Mouse (Mus musculus) myocyte (in vitro differentiated cells): ENCODE data around the gene Abcf2. TPM values are rescaled to one million over a fixed set of nuclear protein-coding genes. Genes with fewer than 3 reads are reported as not detected.

Source experiments
- H3K27me3 ChIP-seq: one replicate; pipeline ENCODE4 v1.6.1; 2011; ENCODE audit not compliant: control insufficient read depth, insufficient read depth, insufficient read length
- H3K36me3 ChIP-seq: one replicate; pipeline ENCODE4 v1.6.1; 2011; ENCODE audit not compliant: control insufficient read depth, insufficient read depth
- H3K4me2 ChIP-seq: one replicate; pipeline ENCODE4 v1.6.1; 2011; ENCODE audit warnings: low read depth, control low read depth
- H3K4me3 ChIP-seq: one replicate; pipeline ENCODE4 v1.5.1; 2011; ENCODE audit warnings: mild to moderate bottlenecking, control low read depth, moderate library complexity
- H3K79me2 ChIP-seq: one replicate; pipeline ENCODE4 v1.6.1; 2011; ENCODE audit not compliant: control insufficient read depth, insufficient read depth
- H3ac ChIP-seq: one replicate; pipeline ENCODE4 v1.6.1; 2011; ENCODE audit not compliant: control insufficient read depth, insufficient read length
- CEBPB ChIP-seq: IDR thresholded peaks from 2 replicates; pipeline ENCODE4 v1.6.1; 2011; ENCODE audit warnings: mild to moderate bottlenecking, moderate library complexity; ENCODE audit not compliant: poor library complexity, insufficient read depth, severe bottlenecking
- E2F4 ChIP-seq: IDR thresholded peaks from one replicate; pipeline ENCODE4 v1.6.1; 2011; ENCODE audit warnings: mild to moderate bottlenecking, control low read depth, moderate library complexity; ENCODE audit not compliant: insufficient read depth
- MAX ChIP-seq: IDR thresholded peaks from one replicate; pipeline ENCODE4 v1.6.1; 2011; ENCODE audit warnings: low read depth, mild to moderate bottlenecking, control low read depth
- MYOD1 ChIP-seq, 3 experiments: IDR thresholded peaks; one replicate each; pipeline ENCODE4 v1.6.1; 2011; ENCODE audit warnings: control low read depth in 2 of 3, low read depth in 2 of 3, mild to moderate bottlenecking in 2 of 3, moderate library complexity in 1 of 3; ENCODE audit not compliant: insufficient read length in 2 of 3, control insufficient read depth in 1 of 3
- MYOG ChIP-seq, 3 experiments: IDR thresholded peaks; one replicate each; pipeline ENCODE4 v1.6.1; 2011; ENCODE audit warnings: control low read depth in 2 of 3, low read depth in 2 of 3, mild to moderate bottlenecking in 2 of 3; ENCODE audit not compliant: insufficient read length in 2 of 3, control insufficient read depth in 1 of 3, insufficient read depth in 1 of 3
- POLR2A ChIP-seq: IDR thresholded peaks from one replicate; pipeline ENCODE4 v1.6.1; 2011; ENCODE audit warnings: low read depth, mild to moderate bottlenecking, control low read depth, moderate library complexity; ENCODE audit not compliant: insufficient read length
- POLR2AphosphoS2 ChIP-seq: IDR thresholded peaks from one replicate; pipeline ENCODE4 v1.6.1; 2011; ENCODE audit warnings: low read depth, control low read depth; ENCODE audit not compliant: insufficient read length
- REST ChIP-seq: IDR thresholded peaks from one replicate; pipeline ENCODE4 v1.6.1; 2011; ENCODE audit warnings: mild to moderate bottlenecking, control low read depth, moderate library complexity; ENCODE audit not compliant: insufficient read depth, insufficient read length
- SRF ChIP-seq: IDR thresholded peaks from one replicate; pipeline ENCODE4 v1.6.1; 2011; ENCODE audit warnings: low read depth; ENCODE audit not compliant: control insufficient read depth, insufficient read length
- TCF12 ChIP-seq: IDR thresholded peaks from one replicate; pipeline ENCODE4 v1.6.1; 2011; ENCODE audit warnings: mild to moderate bottlenecking, control low read depth; ENCODE audit not compliant: poor library complexity, insufficient read depth, severe bottlenecking
- TCF3 ChIP-seq: IDR thresholded peaks from one replicate; pipeline ENCODE4 v1.6.1; 2011; ENCODE audit warnings: low read depth, control low read depth; ENCODE audit not compliant: insufficient read length
- USF1 ChIP-seq: IDR thresholded peaks from one replicate; pipeline ENCODE4 v1.6.1; 2011; ENCODE audit warnings: low read depth, mild to moderate bottlenecking, control low read depth, moderate library complexity
- polyA plus RNA-seq: library from polyadenylated mRNA; unstranded; fragments of >200 nt; fragmentation: generic; extraction: Trizol; gene quantifications from one replicate; pipeline ENCODE4 v1.2.1, GENCODE M21; 2012; ENCODE audit warnings: missing spikeins

Abcf2 gene
- polyA plus RNA-seq, 1 experiment, result 137 TPM

GRCm38 (mm10) chr5:24612302-24612649, 35.0 kb upstream of the Abcf2 start:
- TF ChIP-seq MYOG (IDR thresholded peaks at IDR 0.05; ENCODE audit: control insufficient read depth in 1 of 3, insufficient read depth in 1 of 3, insufficient read length in 2 of 3, low read depth in 2 of 3), result no peak
- no peak for TF ChIP-seq SRF
- no peak for TF ChIP-seq TCF12
- no peak for TF ChIP-seq USF1
- TF ChIP-seq E2F4, result no peak
- TF ChIP-seq POLR2AphosphoS2, result no peak
- TF ChIP-seq POLR2A, result no peak
- TF ChIP-seq CEBPB, result no peak
- no peak for TF ChIP-seq MYOD1 (IDR thresholded peaks at IDR 0.05; ENCODE audit: control insufficient read depth in 1 of 3, insufficient read length in 2 of 3, low read depth in 2 of 3)
- TF ChIP-seq REST, result no peak
- no peak for TF ChIP-seq MAX
- no peak for TF ChIP-seq TCF3
- H3K27me3 ChIP-seq, result no peaks in the 10 kb centered on the region
- H3K4me2 ChIP-seq, result no peak overlapping the region
- no peaks in the 10 kb centered on the region for H3K36me3 ChIP-seq
- H3K79me2 ChIP-seq, result no peaks in the 10 kb centered on the region
- no peak overlapping the region for H3K4me3 ChIP-seq
- no peak overlapping the region for H3ac ChIP-seq

DNA sequence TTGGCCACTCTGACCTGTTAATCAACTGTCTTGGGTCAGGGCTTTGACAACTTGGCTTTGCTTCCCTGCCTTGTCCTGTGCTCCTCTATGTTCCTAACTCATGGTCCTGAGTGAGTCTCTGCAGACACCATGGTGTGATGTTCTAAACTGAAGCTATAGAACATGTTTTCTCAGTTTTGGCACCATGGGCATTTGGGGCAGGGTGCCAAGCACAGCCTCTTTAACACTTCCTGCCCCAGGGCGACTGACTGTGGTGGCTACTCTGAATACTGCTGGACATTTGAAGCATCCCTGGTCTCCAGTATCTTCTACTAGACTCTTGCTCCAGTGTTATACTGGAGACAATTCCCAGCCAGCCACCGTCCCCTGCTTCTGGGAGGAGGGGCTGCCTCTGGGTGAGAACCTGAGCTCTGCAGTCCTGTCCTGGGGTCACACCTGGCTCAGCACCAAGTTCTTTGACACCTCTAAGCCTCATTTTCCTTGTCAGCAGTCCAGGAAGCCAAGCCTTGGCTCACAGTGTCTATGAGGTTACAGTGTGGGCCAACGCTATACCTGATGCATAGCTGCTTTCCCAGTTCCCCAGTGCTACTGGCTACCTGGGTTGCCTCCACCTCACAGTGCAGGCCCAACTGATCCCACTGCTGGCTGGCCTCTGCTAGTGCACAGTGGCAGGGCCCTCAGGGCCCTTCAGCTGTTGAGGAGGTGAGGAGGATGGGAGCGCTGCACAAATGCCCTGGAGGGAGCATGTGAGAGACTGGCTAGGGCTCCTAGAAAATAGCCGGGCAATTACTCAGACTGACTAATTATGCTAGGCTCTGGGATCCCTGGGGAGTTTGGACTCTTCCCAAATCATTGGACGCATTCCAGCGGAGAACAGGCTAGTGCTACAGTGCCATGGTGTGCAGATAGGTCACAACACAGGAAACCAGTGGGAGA, 34.4 kb upstream of the Abcf2 start:
- Histone ChIP-seq H3K36me3 (no peaks in the 10 kb centered on the region), H3K4me3 (no peak overlapping the region), H3ac (no peak overlapping the region), H3K27me3 (no peaks in the 10 kb centered on the region), H3K79me2 (no peaks in the 10 kb centered on the region), H3K4me2 (no peak overlapping the region)
- peak in 1 of 3 experiments; percentile 21 for TF ChIP-seq MYOG (IDR thresholded peaks at IDR 0.05; ENCODE audit: control insufficient read depth in 1 of 3, insufficient read depth in 1 of 3, insufficient read length in 2 of 3, low read depth in 2 of 3)
- no peak for TF ChIP-seq POLR2AphosphoS2
- TF ChIP-seq MYOD1 (IDR thresholded peaks at IDR 0.05; ENCODE audit: control insufficient read depth in 1 of 3, insufficient read length in 2 of 3, low read depth in 2 of 3), result peak in 2 of 3 experiments; percentile 14 to 22

DNA sequence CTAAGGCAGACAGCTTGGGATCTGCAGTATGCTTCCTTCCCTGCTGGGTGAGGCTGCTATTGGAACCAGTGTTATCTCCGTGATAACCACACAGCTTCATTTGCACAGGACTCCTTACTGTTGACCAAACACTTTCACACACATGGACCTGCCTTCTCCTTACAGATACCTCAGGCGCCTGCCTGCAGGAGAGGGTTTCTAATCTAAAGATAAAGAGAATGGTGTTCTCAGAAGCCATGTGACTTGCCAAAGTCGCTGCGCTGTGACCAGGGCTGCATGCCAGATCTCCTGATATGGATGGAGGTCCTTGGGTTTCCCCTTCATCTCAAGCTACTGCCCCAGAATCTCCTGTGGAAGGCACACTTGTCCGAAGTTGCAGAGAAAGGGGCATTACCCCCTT, 32.1 kb upstream of the Abcf2 start:
- Histone ChIP-seq H3K36me3 (no peaks in the 10 kb centered on the region), H3ac (no peak overlapping the region), H3K4me3 (no peak overlapping the region), H3K79me2 (no peaks in the 10 kb centered on the region), H3K4me2 (no peak overlapping the region), H3K27me3 (no peaks in the 10 kb centered on the region)
- TF ChIP-seq E2F4 (no peak), CEBPB (no peak), MAX (no peak), MYOG (IDR thresholded peaks at IDR 0.05; ENCODE audit: control insufficient read depth in 1 of 3, insufficient read depth in 1 of 3, insufficient read length in 2 of 3, low read depth in 2 of 3) (no peak), SRF (no peak), USF1 (no peak), TCF3 (no peak), POLR2AphosphoS2 (no peak), TCF12 (no peak), POLR2A (no peak), MYOD1 (IDR thresholded peaks at IDR 0.05; ENCODE audit: control insufficient read depth in 1 of 3, insufficient read length in 2 of 3, low read depth in 2 of 3) (no peak), REST (no peak)

DNA sequence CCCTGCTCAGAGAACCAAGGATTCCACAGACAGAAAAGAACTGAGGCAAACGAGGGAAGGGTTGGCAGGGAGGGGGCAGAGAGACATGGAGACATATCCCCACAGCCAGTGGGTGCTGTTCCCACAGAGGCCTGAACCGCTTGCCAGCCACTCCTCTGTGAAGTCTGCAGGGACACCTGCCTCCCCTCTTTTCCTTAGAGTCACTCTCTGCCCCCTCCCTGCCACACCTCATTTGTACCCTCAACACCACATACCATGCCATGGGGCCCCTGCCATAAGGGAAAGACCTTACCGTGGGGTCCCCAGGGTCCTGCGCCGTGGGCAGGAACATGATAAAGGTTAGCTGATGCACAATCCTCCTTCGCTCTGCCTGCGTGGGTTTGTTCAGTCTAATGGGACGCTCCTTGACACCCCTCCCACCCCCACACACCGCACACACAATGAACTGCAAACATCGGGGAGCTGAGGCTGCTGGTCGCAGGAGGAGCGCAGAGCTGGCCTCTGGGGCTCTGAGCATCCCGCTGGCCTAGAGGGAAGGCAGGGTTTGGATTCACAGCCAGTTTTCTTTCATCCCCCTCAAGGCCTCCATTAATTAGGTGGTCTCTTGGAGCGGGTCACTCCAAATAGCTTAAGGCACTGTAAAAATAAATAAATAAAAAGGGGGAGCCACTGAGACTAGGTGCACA, 28.9 kb upstream of the Abcf2 start:
- TF ChIP-seq REST (no peak), USF1 (no peak), MYOD1 (IDR thresholded peaks at IDR 0.05; ENCODE audit: control insufficient read depth in 1 of 3, insufficient read length in 2 of 3, low read depth in 2 of 3) (peak in 1 of 3 experiments; percentile 4), TCF12 (no peak)
- H3K4me3 ChIP-seq, result peak overlapping the region; percentile 37

GRCm38 (mm10) chr5:24605321-24605979, 28.2 kb upstream of the Abcf2 start:
- Histone ChIP-seq H3K4me2 (peak overlapping the region; percentile 83), H3K79me2 (no peaks in the 10 kb centered on the region), H3ac (peak overlapping the region; percentile 80), H3K36me3 (no peaks in the 10 kb centered on the region), H3K27me3 (no peaks in the 10 kb centered on the region), H3K4me3 (peak overlapping the region; percentile 37)
- TF ChIP-seq CEBPB (no peak), MYOG (IDR thresholded peaks at IDR 0.05; ENCODE audit: control insufficient read depth in 1 of 3, insufficient read depth in 1 of 3, insufficient read length in 2 of 3, low read depth in 2 of 3) (no peak), POLR2AphosphoS2 (no peak), TCF3 (no peak), E2F4 (no peak), POLR2A (no peak), MAX (no peak)

More for the DNA sequence above, 28.9 kb upstream of the Abcf2 start:
- H3K4me2 ChIP-seq, result peak overlapping the region; percentile 83
- H3K36me3 ChIP-seq, result no peaks in the 10 kb centered on the region
- H3K27me3 ChIP-seq, result no peaks in the 10 kb centered on the region
- no peak overlapping the region for H3ac ChIP-seq
- H3K79me2 ChIP-seq, result no peaks in the 10 kb centered on the region
